Mouse (Mus musculus) limb, embryonic 14.5 days (tissue): ENCODE measurements around the gene Rab39. TPM values are rescaled to one million over a fixed set of nuclear protein-coding genes. Genes with fewer than 3 reads are reported as not detected.

Source experiments
- ATAC-seq: fragments of 200-750 bp; cut with Nextera tagmentation; 2 replicates; pipeline ENCODE4 v1.8.0; 2017; ENCODE audit warnings: low read depth, moderate number of reproducible peaks, moderate TSS enrichment; ENCODE audit not compliant: low FRiP score
- DNase-seq: peaks from one replicate; pipeline ENCODE4 v3.0.0-alpha.2; 2015; ENCODE audit warnings: low spot score
- H3K27ac ChIP-seq: fragments of 300-500 bp; sonication (generic); replicated peaks from 2 replicates; pipeline ENCODE4 v1.5.1; 2014; ENCODE audit warnings: low read depth, mild to moderate bottlenecking, low read length, moderate library complexity, mixed read lengths
- H3K27me3 ChIP-seq: fragments of 300-500 bp; sonication (generic); 2 replicates; pipeline ENCODE4 v1.6.1; 2014; ENCODE audit warnings: low read length, mixed read lengths; ENCODE audit not compliant: control insufficient read depth, insufficient read depth
- H3K36me3 ChIP-seq: fragments of 300-500 bp; sonication (generic); 2 replicates; pipeline ENCODE4 v1.6.1; 2014; ENCODE audit warnings: mild to moderate bottlenecking, low read length, moderate library complexity, mixed read lengths; ENCODE audit not compliant: control insufficient read depth, insufficient read depth
- H3K4me1 ChIP-seq: fragments of 300-500 bp; sonication (generic); 2 replicates; pipeline ENCODE4 v1.6.1; 2014; ENCODE audit warnings: antibody characterized with exemption, low read length, mixed read lengths; ENCODE audit not compliant: control insufficient read depth, insufficient read depth
- H3K4me2 ChIP-seq: fragments of 300-500 bp; sonication (generic); replicated peaks from 2 replicates; pipeline ENCODE4 v1.6.1; 2014; ENCODE audit warnings: low read depth, mild to moderate bottlenecking, low read length, moderate library complexity; ENCODE audit not compliant: severe bottlenecking
- H3K4me3 ChIP-seq: fragments of 300-500 bp; sonication (generic); replicated peaks from 2 replicates; pipeline ENCODE4 v1.5.1; 2014; ENCODE audit warnings: low read length
- H3K9ac ChIP-seq: fragments of 300-500 bp; sonication (generic); 2 replicates; pipeline ENCODE4 v1.6.1; 2014; ENCODE audit warnings: mild to moderate bottlenecking, low read depth, low read length, moderate library complexity; ENCODE audit not compliant: severe bottlenecking
- H3K9me3 ChIP-seq: fragments of 300-500 bp; sonication (generic); 2 replicates; pipeline ENCODE4 v1.6.1; 2016; ENCODE audit warnings: low read length; ENCODE audit not compliant: control insufficient read depth
- POLR2A ChIP-seq: fragments of 200-500 bp; IDR thresholded peaks from 2 replicates; pipeline ENCODE4 v1.8.0; 2012; ENCODE audit warnings: inconsistent platforms, mild to moderate bottlenecking, moderate library complexity, borderline replicate concordance; ENCODE audit not compliant: insufficient read depth, insufficient read length; ENCODE audit errors: extremely low read depth
- WGBS: fragments of 180-500 bp; shearing (Covaris S2); extraction: QIAGEN DNeasy Blood & Tissue Kit; methylation state at CpG from one replicate; pipeline ENCODE4 v1.1.7; 2014; 5-methylcytosine and 5-hydroxymethylcytosine counted together
- polyA plus RNA-seq, 2 experiments: library from polyadenylated mRNA; depleted of rRNA in 1 of 2; stranded (reverse) in 1 of 2; unstranded in 1 of 2; fragments of >200 nt; fragmentation: Nextera tagmentation in 1 of 2; extraction: Ambion mirVana in 1 of 2; gene quantifications; 2 replicates each; pipeline versions ENCODE4 v1.2.1 to v1.2.3; 2012 to 2014

Gene Rab39
- polyA plus RNA-seq, 2 experiments = 0.25 to 0.81 TPM

GRCm38 (mm10) chr9:53691745-53692670 is 14.0 kb downstream of the Rab39 start:
- DNase-seq (no peak), ATAC-seq (no peak)
- 30% methylated on average over 7 of the region's 7 CpGs for WGBS
- H3K4me2 ChIP-seq = no peak overlapping the region
- no peak for TF ChIP-seq POLR2A
- no peak overlapping the region for H3K27ac ChIP-seq
- H3K27me3 ChIP-seq = no peaks in the 10 kb centered on the region
- no peaks in the 10 kb centered on the region for H3K36me3 ChIP-seq
- H3K4me1 ChIP-seq = no peaks in the 10 kb centered on the region
- H3K9ac ChIP-seq = no peak overlapping the region
- no peak overlapping the region for H3K4me3 ChIP-seq
- no peaks in the 10 kb centered on the region for H3K9me3 ChIP-seq

- no peak for ATAC-seq
Observed at GRCm38 (mm10) chr9:53680851-53681250, 25.2 kb downstream of the Rab39 start.

DNA sequence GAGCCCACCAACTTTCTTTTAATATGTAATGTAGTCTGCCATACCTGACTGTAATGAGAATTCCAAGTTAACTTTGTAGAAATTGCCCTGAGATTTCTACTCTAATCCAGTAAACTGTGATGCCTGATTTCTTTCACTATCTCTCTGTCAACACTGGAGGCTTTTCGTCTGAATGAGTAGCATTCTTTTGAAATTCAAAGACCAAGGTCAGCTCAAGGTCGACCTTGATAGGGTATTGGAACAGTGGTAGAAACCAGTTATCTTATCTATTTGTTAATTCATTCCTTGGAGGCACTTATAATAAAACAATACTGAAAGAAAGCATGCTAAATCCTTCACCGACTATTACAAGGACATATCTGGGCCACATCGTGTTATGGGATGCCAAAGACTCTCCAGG is 29.1 kb downstream of the Rab39 start:
- H3K9me3 ChIP-seq = no peaks in the 10 kb centered on the region
- WGBS = 65% methylated on average over 4 of the region's 4 CpGs
- ATAC-seq (no peak), DNase-seq (no peak)
- no peaks in the 10 kb centered on the region for H3K36me3 ChIP-seq
- no peaks in the 10 kb centered on the region for H3K27me3 ChIP-seq
- no peak overlapping the region for H3K9ac ChIP-seq
- H3K27ac ChIP-seq = no peak overlapping the region
- no peaks in the 10 kb centered on the region for H3K4me1 ChIP-seq
- no peak overlapping the region for H3K4me3 ChIP-seq
- no peak for TF ChIP-seq POLR2A
- H3K4me2 ChIP-seq = no peak overlapping the region

More at GRCm38 (mm10) chr9:53680851-53681250, 25.2 kb downstream of the Rab39 start:
- Histone ChIP-seq H3K4me2 (no peak overlapping the region), H3K27me3 (no peaks in the 10 kb centered on the region), H3K4me3 (no peak overlapping the region), H3K36me3 (no peaks in the 10 kb centered on the region), H3K27ac (no peak overlapping the region), H3K9me3 (no peaks in the 10 kb centered on the region), H3K4me1 (no peaks in the 10 kb centered on the region), H3K9ac (no peak overlapping the region)
- no peak for DNase-seq
- 85% methylated on average over 1 of the region's 1 CpGs for WGBS
- TF ChIP-seq POLR2A = no peak

GRCm38 (mm10) chr9:53673571-53673970 is 32.5 kb downstream of the Rab39 start:
- WGBS = 16% methylated on average over 3 of the region's 3 CpGs
- Histone ChIP-seq H3K27me3 (no peaks in the 10 kb centered on the region), H3K9ac (no peak overlapping the region), H3K4me2 (no peak overlapping the region), H3K36me3 (no peaks in the 10 kb centered on the region), H3K4me1 (no peaks in the 10 kb centered on the region), H3K4me3 (no peak overlapping the region), H3K27ac (no peak overlapping the region), H3K9me3 (no peaks in the 10 kb centered on the region)
- TF ChIP-seq POLR2A = no peak
- DNase-seq (peak; percentile 53), ATAC-seq (no peak)

DNA sequence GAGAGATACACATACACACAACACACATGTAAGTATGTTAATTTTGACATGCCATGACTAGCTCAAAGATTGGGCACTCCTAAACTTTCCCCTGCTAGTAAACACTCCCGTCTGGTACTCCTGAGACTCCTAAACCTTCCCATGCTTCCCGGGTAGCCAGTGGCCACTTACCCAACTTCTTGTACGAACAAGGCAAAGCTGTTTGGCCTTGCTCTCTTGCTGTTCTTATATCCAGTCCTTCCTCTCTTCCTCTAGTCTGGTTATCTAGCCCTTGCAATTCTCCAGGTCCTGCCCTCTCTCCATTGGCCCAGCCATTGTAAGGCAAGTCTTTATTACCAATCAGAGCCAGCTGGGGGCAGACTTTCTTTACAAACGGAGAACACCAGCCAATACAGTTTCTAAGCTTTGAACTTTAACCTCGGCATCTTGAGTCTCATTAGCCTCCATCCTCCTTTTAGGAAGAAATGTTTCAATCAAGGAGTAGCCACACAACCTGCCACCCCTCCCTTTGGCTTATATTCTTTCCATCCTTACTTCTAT is 36.3 kb downstream of the Rab39 start, which contains the start of gene Cul5:
Gene Cul5, minus strand, starts transcription at position 335 of the 540 bp plus-strand sequence.
- no peaks in the 10 kb centered on the region for H3K9me3 ChIP-seq
- H3K4me3 ChIP-seq = no peak within 1 kb of the TSS
- H3K27ac ChIP-seq = no peak within 1 kb of the TSS
- H3K27me3 ChIP-seq = no peaks in the 10 kb centered on the region
- no peak within 1 kb of the TSS for H3K4me2 ChIP-seq
- DNase-seq (no peak), ATAC-seq (no peak)
- no peak within 1 kb of the TSS for H3K9ac ChIP-seq
- H3K4me1 ChIP-seq = peaks cover 15% of the 10 kb centered on the region
- no peak for TF ChIP-seq POLR2A
- no peaks in the 10 kb centered on the region for H3K36me3 ChIP-seq
- 45% methylated on average over 5 of the region's 5 CpGs for WGBS
